Mouse (Mus musculus) limb, embryonic 14.5 days (tissue): Measurements from ENCODE around the gene Fbxl17. TPM values are rescaled to one million over a fixed set of nuclear protein-coding genes. Genes with fewer than 3 reads are reported as not detected.

Source experiments
- ATAC-seq: fragments of 200-750 bp; cut with Nextera tagmentation; 2 replicates; pipeline ENCODE4 v1.8.0; 2017; ENCODE audit warnings: low read depth, moderate number of reproducible peaks, moderate TSS enrichment; ENCODE audit not compliant: low FRiP score
- DNase-seq: peaks from one replicate; pipeline ENCODE4 v3.0.0-alpha.2; 2015; ENCODE audit warnings: low spot score
- H3K27ac ChIP-seq: fragments of 300-500 bp; sonication (generic); replicated peaks from 2 replicates; pipeline ENCODE4 v1.5.1; 2014; ENCODE audit warnings: low read depth, mild to moderate bottlenecking, low read length, moderate library complexity, mixed read lengths
- H3K27me3 ChIP-seq: fragments of 300-500 bp; sonication (generic); 2 replicates; pipeline ENCODE4 v1.6.1; 2014; ENCODE audit warnings: low read length, mixed read lengths; ENCODE audit not compliant: control insufficient read depth, insufficient read depth
- H3K36me3 ChIP-seq: fragments of 300-500 bp; sonication (generic); 2 replicates; pipeline ENCODE4 v1.6.1; 2014; ENCODE audit warnings: mild to moderate bottlenecking, low read length, moderate library complexity, mixed read lengths; ENCODE audit not compliant: control insufficient read depth, insufficient read depth
- H3K4me1 ChIP-seq: fragments of 300-500 bp; sonication (generic); 2 replicates; pipeline ENCODE4 v1.6.1; 2014; ENCODE audit warnings: antibody characterized with exemption, low read length, mixed read lengths; ENCODE audit not compliant: control insufficient read depth, insufficient read depth
- H3K4me2 ChIP-seq: fragments of 300-500 bp; sonication (generic); replicated peaks from 2 replicates; pipeline ENCODE4 v1.6.1; 2014; ENCODE audit warnings: low read depth, mild to moderate bottlenecking, low read length, moderate library complexity; ENCODE audit not compliant: severe bottlenecking
- H3K4me3 ChIP-seq: fragments of 300-500 bp; sonication (generic); replicated peaks from 2 replicates; pipeline ENCODE4 v1.5.1; 2014; ENCODE audit warnings: low read length
- H3K9ac ChIP-seq: fragments of 300-500 bp; sonication (generic); 2 replicates; pipeline ENCODE4 v1.6.1; 2014; ENCODE audit warnings: mild to moderate bottlenecking, low read depth, low read length, moderate library complexity; ENCODE audit not compliant: severe bottlenecking
- H3K9me3 ChIP-seq: fragments of 300-500 bp; sonication (generic); 2 replicates; pipeline ENCODE4 v1.6.1; 2016; ENCODE audit warnings: low read length; ENCODE audit not compliant: control insufficient read depth
- POLR2A ChIP-seq: fragments of 200-500 bp; IDR thresholded peaks from 2 replicates; pipeline ENCODE4 v1.8.0; 2012; ENCODE audit warnings: inconsistent platforms, mild to moderate bottlenecking, moderate library complexity, borderline replicate concordance; ENCODE audit not compliant: insufficient read depth, insufficient read length; ENCODE audit errors: extremely low read depth
- WGBS: fragments of 180-500 bp; shearing (Covaris S2); extraction: QIAGEN DNeasy Blood & Tissue Kit; methylation state at CpG from one replicate; pipeline ENCODE4 v1.1.7; 2014; 5-methylcytosine and 5-hydroxymethylcytosine counted together
- polyA plus RNA-seq, 2 experiments: library from polyadenylated mRNA; depleted of rRNA in 1 of 2; stranded (reverse) in 1 of 2; unstranded in 1 of 2; fragments of >200 nt; fragmentation: Nextera tagmentation in 1 of 2; extraction: Ambion mirVana in 1 of 2; gene quantifications; 2 replicates each; pipeline versions ENCODE4 v1.2.1 to v1.2.3; 2012 to 2014

Gene Fbxl17
- polyA plus RNA-seq, 2 experiments: 12.6 to 12.9 TPM

DNA sequence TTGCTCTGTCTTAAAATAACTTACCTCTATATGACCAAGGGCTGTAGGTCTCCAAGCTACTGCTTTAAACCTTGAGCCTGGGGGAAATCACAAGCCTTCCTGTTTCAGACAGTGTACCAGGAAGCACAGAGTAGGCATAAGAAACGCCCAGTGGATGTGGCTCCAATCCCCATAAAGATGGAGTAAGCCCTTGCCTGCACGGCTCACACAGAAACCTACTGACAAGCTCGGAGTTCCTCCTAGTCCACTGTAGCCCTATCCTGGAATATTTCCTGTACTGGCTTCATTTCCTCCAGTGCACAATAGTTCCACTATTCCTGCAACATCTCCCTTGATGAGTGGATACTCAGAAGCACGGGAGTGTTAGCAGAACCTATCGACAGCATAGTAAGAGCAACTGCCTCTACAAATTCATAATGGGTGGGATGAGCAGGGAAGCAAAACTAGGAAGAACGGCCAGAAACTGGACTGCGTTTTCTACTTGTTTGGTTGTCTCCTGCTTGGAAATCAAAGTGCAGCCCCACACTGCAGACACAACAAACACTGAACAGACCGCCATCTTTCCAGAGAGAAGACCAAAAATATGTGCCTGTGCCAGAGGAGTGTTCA is 7.0 kb downstream of the Fbxl17 start:
- no peak for ATAC-seq
- Histone ChIP-seq H3K27me3 (no peaks in the 10 kb centered on the region), H3K9me3 (no peaks in the 10 kb centered on the region), H3K36me3 (peaks cover 13% of the 10 kb centered on the region), H3K27ac (peak overlapping the region; percentile 79), H3K9ac (no peak overlapping the region), H3K4me3 (no peak overlapping the region), H3K4me2 (peak overlapping the region; percentile 36), H3K4me1 (peaks cover 39% of the 10 kb centered on the region)
- 62% methylated on average over 8 of the region's 8 CpGs for WGBS
- TF ChIP-seq POLR2A: no peak
- DNase-seq: peak; percentile 19

DNA sequence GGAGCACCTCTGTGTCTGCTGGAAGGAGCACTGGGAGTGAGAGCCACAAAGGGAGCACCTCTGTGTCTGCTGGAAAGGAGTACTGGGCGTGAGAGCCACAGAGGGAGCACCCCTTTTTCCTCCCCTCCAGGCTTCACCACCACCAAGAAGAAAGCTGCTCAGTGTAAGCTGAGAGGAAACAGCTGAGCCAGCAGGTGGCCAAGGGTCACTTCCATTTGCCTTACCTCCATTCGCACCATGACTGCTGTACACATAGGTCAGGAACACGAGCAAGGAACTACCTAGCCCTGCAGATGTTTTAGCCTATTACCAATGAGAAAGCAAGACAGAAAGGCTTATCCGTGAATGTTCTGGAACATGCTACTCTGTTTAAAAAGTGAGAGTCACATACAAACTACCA is 10.3 kb downstream of the Fbxl17 start:
- Histone ChIP-seq H3K27ac (no peak overlapping the region), H3K9ac (no peak overlapping the region), H3K4me1 (peaks cover 18% of the 10 kb centered on the region), H3K4me2 (no peak overlapping the region), H3K27me3 (no peaks in the 10 kb centered on the region), H3K4me3 (no peak overlapping the region), H3K9me3 (no peaks in the 10 kb centered on the region), H3K36me3 (peaks cover 18% of the 10 kb centered on the region)
- TF ChIP-seq POLR2A: no peak
- WGBS: 69% methylated on average over 4 of the region's 4 CpGs
- ATAC-seq: no peak
- DNase-seq: no peak

DNA sequence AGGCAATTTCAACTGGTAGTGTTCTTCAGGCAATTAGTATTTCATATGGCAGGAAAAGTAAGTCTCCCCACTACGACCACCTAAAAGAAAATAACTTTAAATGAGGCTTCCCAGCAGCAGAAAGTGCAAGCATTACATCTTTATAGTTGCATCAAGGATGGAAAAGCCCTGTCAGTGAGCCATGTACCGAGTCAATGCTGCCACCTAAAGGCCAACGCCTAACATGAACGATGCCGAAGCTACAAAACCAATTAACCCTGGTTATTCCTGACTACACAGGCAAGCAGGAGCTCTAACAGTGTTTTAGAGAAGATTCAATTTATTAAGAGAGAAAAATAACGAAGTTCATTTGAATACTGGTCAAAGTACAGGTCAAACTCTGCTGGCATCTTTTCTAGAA is 32.0 kb downstream of the Fbxl17 start:
- no peak overlapping the region for H3K9ac ChIP-seq
- H3K27ac ChIP-seq: no peak overlapping the region
- ATAC-seq (peak; percentile 44; the same call in 1 of the 2 replicates), DNase-seq (peak; percentile 81)
- no peaks in the 10 kb centered on the region; the same call in 1 of the 2 replicates for H3K36me3 ChIP-seq
- no peak overlapping the region for H3K4me3 ChIP-seq
- no peak for TF ChIP-seq POLR2A
- no peaks in the 10 kb centered on the region for H3K9me3 ChIP-seq
- no peaks in the 10 kb centered on the region for H3K4me1 ChIP-seq
- 4% methylated on average over 6 of the region's 6 CpGs for WGBS
- H3K4me2 ChIP-seq: no peak overlapping the region
- no peaks in the 10 kb centered on the region for H3K27me3 ChIP-seq

DNA sequence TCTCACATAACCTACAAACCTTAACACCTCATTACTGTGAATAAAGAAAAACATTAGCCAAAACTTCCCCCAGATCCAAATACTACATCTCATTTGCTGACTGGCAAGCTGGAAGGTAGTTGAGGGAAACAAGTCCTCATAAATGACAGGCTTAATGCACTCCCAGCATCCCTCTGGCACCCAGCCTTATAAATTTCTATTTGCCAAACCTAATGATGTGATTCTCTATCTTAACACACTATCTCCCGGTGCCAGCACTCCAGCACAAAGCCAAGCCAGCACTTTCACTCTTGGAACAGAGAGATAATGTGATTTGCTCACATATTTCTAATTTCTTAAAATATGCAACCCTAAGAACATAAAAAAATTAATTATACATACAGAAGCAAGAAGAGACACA is 34.6 kb downstream of the Fbxl17 start:
- 71% methylated on average over 1 of the region's 1 CpGs for WGBS
- DNase-seq: no peak
- Histone ChIP-seq H3K36me3 (peaks cover 3% of the 10 kb centered on the region; the same call in 1 of the 2 replicates), H3K4me2 (no peak overlapping the region), H3K9ac (no peak overlapping the region), H3K9me3 (no peaks in the 10 kb centered on the region), H3K27me3 (no peaks in the 10 kb centered on the region), H3K4me3 (no peak overlapping the region), H3K4me1 (no peaks in the 10 kb centered on the region), H3K27ac (no peak overlapping the region)
- ATAC-seq: no peak
- TF ChIP-seq POLR2A: no peak

DNA sequence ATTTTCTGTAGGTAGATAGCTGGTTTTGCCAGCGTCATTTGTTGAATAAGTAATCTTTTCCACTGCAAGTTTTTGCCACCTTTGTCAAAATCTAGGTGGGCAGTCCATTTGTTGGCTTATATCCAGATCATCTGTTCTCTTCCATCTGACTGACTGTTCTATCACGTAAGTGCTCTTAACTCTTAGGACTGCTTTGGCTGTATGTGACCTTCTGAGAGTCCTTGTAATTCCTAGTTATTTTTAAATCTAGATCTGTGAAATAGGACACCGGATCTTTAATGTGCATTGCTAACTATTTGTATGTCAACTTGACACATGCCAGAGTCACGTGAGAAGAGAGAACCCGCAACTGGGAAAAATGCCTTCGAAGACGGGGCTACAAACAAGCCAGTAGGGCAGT is 37.3 kb downstream of the Fbxl17 start:
- TF ChIP-seq POLR2A: no peak
- Histone ChIP-seq H3K4me3 (no peak overlapping the region), H3K36me3 (peaks cover 3% of the 10 kb centered on the region; the same call in 1 of the 2 replicates), H3K9me3 (no peaks in the 10 kb centered on the region), H3K27me3 (no peaks in the 10 kb centered on the region), H3K27ac (no peak overlapping the region), H3K4me2 (no peak overlapping the region), H3K4me1 (no peaks in the 10 kb centered on the region), H3K9ac (no peak overlapping the region)
- ATAC-seq (no peak), DNase-seq (no peak)
- WGBS: 72% methylated on average over 7 of the region's 7 CpGs
